Mouse (Mus musculus) G1E (cell line): ENCODE results near the gene Psme2. TPM values are rescaled to one million over a fixed set of nuclear protein-coding genes. Genes with fewer than 3 reads are reported as not detected.

Experiments
- ATAC-seq: 2 replicates; pipeline ENCODE4 v1.8.0; 2016; ENCODE audit warnings: mild to moderate bottlenecking; ENCODE audit not compliant: insufficient number of reproducible peaks, poor library complexity, low FRiP score, severe bottlenecking; ENCODE audit errors: extremely low read depth
- DNase-seq: peaks from one replicate; pipeline ENCODE4 v3.0.0; 2012; ENCODE audit warnings: low spot score
- H3K27me3 ChIP-seq: 2 replicates; pipeline ENCODE4 v1.6.1; 2012; ENCODE audit warnings: mild to moderate bottlenecking, low read length, inconsistent platforms; ENCODE audit not compliant: insufficient read depth
- H3K36me3 ChIP-seq: replicated peaks from 2 replicates; pipeline ENCODE3; 2012; ENCODE audit warnings: mild to moderate bottlenecking, inconsistent platforms
- H3K4me1 ChIP-seq: 2 replicates; pipeline ENCODE4 v1.6.1; 2012; ENCODE audit warnings: low read depth, low read length, inconsistent platforms, mixed read lengths; ENCODE audit not compliant: insufficient read depth
- H3K4me3 ChIP-seq: 2 replicates; pipeline ENCODE4 v1.5.1; 2012; ENCODE audit warnings: low read depth, mild to moderate bottlenecking, inconsistent platforms, low read length, moderate library complexity, mixed read lengths
- H3K9me3 ChIP-seq: replicated peaks from 2 replicates; pipeline ENCODE4 v1.6.1; 2012; ENCODE audit warnings: inconsistent platforms
- CTCF ChIP-seq: IDR thresholded peaks from 2 replicates; pipeline ENCODE4 v1.5.1; 2012; ENCODE audit warnings: low read depth, low read length, inconsistent platforms, mixed read lengths
- GATA1 ChIP-seq: IDR thresholded peaks from 2 replicates; pipeline ENCODE4 v1.6.1; 2012; ENCODE audit warnings: borderline replicate concordance, low read length, inconsistent platforms, mixed read lengths
- GATA2 ChIP-seq: IDR thresholded peaks from 2 replicates; pipeline ENCODE4 v1.6.1; 2012; ENCODE audit warnings: low read depth, low read length, inconsistent platforms, borderline replicate concordance
- POLR2AphosphoS5 ChIP-seq: IDR thresholded peaks from 2 replicates; pipeline ENCODE4 v1.6.1; 2012; ENCODE audit warnings: low read depth, low read length, inconsistent platforms; ENCODE audit not compliant: insufficient replicate concordance
- TAL1 ChIP-seq: conservative IDR thresholded peaks from 2 replicates; pipeline ENCODE4 v1.6.1; 2012; ENCODE audit warnings: low read depth, low read length, inconsistent platforms, mixed read lengths
- polyA plus RNA-seq: library from polyadenylated mRNA; stranded (reverse); fragments of >175 nt; gene quantifications from 2 replicates; pipeline ENCODE4 v1.2.3, GENCODE M21; 2012
- total RNA-seq, 2 experiments: library from RNA; stranded (forward) in 1 of 2; stranded (reverse) in 1 of 2; fragments of 200-1000 nt in 1 of 2; fragments of >200 nt in 1 of 2; fragmentation: Nextera tagmentation in 1 of 2; gene quantifications; 2 replicates each; pipeline ENCODE4 v1.2.3; 2014 to 2017

Psme2 gene
- total and polyA plus RNA-seq, 3 experiments: 50.8 to 163 (median 59.4) TPM

DNA sequence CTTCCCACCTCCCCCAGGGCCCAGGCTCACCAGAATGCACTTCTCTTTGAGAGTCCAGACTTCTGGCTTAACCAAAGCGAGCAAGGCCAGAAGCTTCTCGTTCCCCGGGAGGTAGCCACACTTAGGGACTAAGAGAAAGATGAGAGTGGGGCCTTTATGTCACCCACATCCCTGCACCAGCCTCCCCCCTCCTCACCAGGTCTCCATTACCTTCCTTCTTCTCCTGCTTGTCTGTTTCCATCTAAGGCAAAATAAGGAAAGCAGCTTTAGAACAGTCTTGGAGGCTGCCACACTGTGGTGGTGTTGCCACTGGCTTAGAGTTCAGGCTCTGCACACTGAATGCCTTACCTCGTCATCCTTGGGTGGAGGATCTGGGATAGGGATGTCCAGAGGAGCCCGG, 1.6 kb downstream of the Psme2 start:
- no peak for DNase-seq
- Histone ChIP-seq H3K4me1 (peaks cover 76% of the 10 kb centered on the region), H3K36me3 (peaks cover 42% of the 10 kb centered on the region), H3K4me3 (peak overlapping the region; percentile 96; the same call in 1 of the 2 replicates), H3K9me3 (no peaks in the 10 kb centered on the region), H3K27me3 (no peaks in the 10 kb centered on the region)
- TF ChIP-seq GATA2: no peak
- TF ChIP-seq TAL1: no peak
- no peak for TF ChIP-seq GATA1
- TF ChIP-seq POLR2AphosphoS5: no peak
- no peak for TF ChIP-seq CTCF
- ATAC-seq: no peak

GRCm38 (mm10) chr14:55586149-55586548, 4.8 kb downstream of the Psme2 start:
- H3K4me1 ChIP-seq: peaks cover 72% of the 10 kb centered on the region

DNA sequence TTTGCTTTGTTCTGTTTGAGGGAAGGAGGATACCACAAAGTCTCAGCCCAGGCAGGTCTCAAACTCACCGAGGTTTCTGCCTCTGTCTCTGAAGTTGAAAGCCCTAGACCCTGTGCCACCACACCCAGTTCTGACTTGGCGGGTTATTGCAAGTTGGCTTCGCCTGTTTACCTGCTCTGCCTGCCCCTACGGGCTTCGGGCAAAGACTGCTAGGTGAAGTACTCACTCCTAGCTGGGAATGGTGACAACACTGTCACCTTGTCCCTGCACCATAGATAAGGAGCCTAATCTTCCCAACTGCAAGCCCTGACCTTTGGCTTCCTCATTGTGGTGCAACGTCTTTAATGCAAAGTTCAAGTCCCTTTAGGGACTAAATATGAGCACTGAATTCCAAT, 5.3 kb downstream of the Psme2 start:
- TF ChIP-seq CTCF (no peak), TAL1 (peak; percentile 62), POLR2AphosphoS5 (no peak), GATA2 (no peak), GATA1 (no peak)
- DNase-seq (no peak), ATAC-seq (no peak)
- Histone ChIP-seq H3K36me3 (peaks cover 55% of the 10 kb centered on the region), H3K4me1 (peaks cover 78% of the 10 kb centered on the region), H3K4me3 (peak overlapping the region; percentile 90; the same call in 1 of the 2 replicates), H3K9me3 (no peaks in the 10 kb centered on the region), H3K27me3 (no peaks in the 10 kb centered on the region)

More at GRCm38 (mm10) chr14:55586149-55586548, 4.8 kb downstream of the Psme2 start:
- peak; percentile 17 for ATAC-seq
- TF ChIP-seq POLR2AphosphoS5 (no peak), GATA2 (no peak), CTCF (no peak), GATA1 (no peak), TAL1 (no peak; the same call in 1 of the 2 replicates)
- H3K9me3 ChIP-seq: no peaks in the 10 kb centered on the region
- peak; percentile 31 for DNase-seq
- peaks cover 49% of the 10 kb centered on the region for H3K36me3 ChIP-seq
- H3K4me3 ChIP-seq: no peak overlapping the region; the same call in 1 of the 2 replicates
- H3K27me3 ChIP-seq: no peaks in the 10 kb centered on the region

GRCm38 (mm10) chr14:55584702-55585565, 6.0 kb downstream of the Psme2 start, which contains the start of gene Emc9:
Gene Emc9, minus strand, starts transcription at chr14:55585302.
- H3K36me3 ChIP-seq: peaks cover 61% of the 10 kb centered on the region

DNA sequence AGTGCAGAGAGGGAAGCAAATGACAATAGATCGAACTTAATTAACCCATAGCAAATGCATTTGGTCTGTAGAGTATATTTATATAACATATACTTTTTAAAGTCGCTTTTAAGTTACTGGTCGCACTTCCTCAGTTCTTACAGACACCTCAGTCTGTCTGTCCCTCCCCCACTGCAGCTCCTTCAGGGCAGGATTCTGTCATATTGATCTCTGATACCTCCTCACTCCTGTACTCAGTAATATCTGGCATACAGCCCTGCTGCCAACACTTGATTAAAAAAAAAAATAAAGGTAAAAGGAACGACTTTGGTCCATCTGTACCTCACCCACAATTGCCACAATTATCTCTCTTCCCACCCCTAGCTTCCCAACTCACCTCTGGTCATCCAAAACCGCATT, 6.6 kb downstream of the Psme2 start:
- TF ChIP-seq TAL1 (no peak), CTCF (no peak), GATA1 (no peak), GATA2 (no peak), POLR2AphosphoS5 (no peak)
- Histone ChIP-seq H3K4me3 (peak overlapping the region; percentile 90), H3K36me3 (peaks cover 62% of the 10 kb centered on the region), H3K27me3 (no peaks in the 10 kb centered on the region), H3K9me3 (no peaks in the 10 kb centered on the region), H3K4me1 (peaks cover 80% of the 10 kb centered on the region)
- no peak for DNase-seq
- ATAC-seq: no peak

More at GRCm38 (mm10) chr14:55584702-55585565, 6.0 kb downstream of the Psme2 start, which contains the start of gene Emc9:
- no peaks in the 10 kb centered on the region for H3K27me3 ChIP-seq
- DNase-seq: peak; percentile 90
- ATAC-seq: peak; percentile 76
- no peaks in the 10 kb centered on the region for H3K9me3 ChIP-seq
- no peak for TF ChIP-seq POLR2AphosphoS5
- TF ChIP-seq GATA1: no peak
- TF ChIP-seq CTCF: no peak
- TF ChIP-seq GATA2: no peak
- TF ChIP-seq TAL1: no peak
- H3K4me1 ChIP-seq: peaks cover 80% of the 10 kb centered on the region
- H3K4me3 ChIP-seq: peak within 1 kb of the TSS; percentile 90

GRCm38 (mm10) chr14:55581981-55582681, 8.8 kb downstream of the Psme2 start:
- H3K4me1 ChIP-seq: peaks cover 80% of the 10 kb centered on the region

More at GRCm38 (mm10) chr14:55581981-55582681, 8.8 kb downstream of the Psme2 start:
- TF ChIP-seq GATA2: no peak
- peak; percentile 13; the same call in 1 of the 2 replicates for TF ChIP-seq CTCF
- H3K4me3 ChIP-seq: no peak overlapping the region
- DNase-seq: no peak
- peaks cover 43% of the 10 kb centered on the region for H3K36me3 ChIP-seq
- no peaks in the 10 kb centered on the region for H3K27me3 ChIP-seq
- ATAC-seq: no peak
- H3K9me3 ChIP-seq: no peaks in the 10 kb centered on the region
